Mouse (Mus musculus) kidney, adult 9 months (tissue): ENCODE measurements around the gene Rexo4.

Experiments
- DNase-seq: peaks from one replicate; pipeline ENCODE4 v3.0.0; 2022

The Rexo4 gene

GRCm38 (mm10) chr2:26943253-26943652 lies 20.9 kb downstream of the Rexo4 start:
- DNase-seq = no peak

- no peak for DNase-seq
Observed at GRCm38 (mm10) chr2:26941539-26941938, 22.6 kb downstream of the Rexo4 start.

- DNase-seq = no peak
Observed at GRCm38 (mm10) chr2:26936425-26936824, 27.8 kb downstream of the Rexo4 start.

GRCm38 (mm10) chr2:26935286-26935685 lies 28.9 kb downstream of the Rexo4 start:
- no peak for DNase-seq

GRCm38 (mm10) chr2:26933304-26934055 lies 30.7 kb downstream of the Rexo4 start, which contains the start of the genes Surf4 and Stkld1:
Gene Surf4 (minus strand): TSS chr2:26933928.
Gene Stkld1 (plus strand): TSS chr2:26934047.
- peak; percentile 97 for DNase-seq

- DNase-seq = peak; percentile 72
Observed at GRCm38 (mm10) chr2:26932473-26933303, 31.5 kb downstream of the Rexo4 start.

- peak; percentile 82 for DNase-seq
Observed at GRCm38 (mm10) chr2:26930390-26930789, 33.8 kb downstream of the Rexo4 start.

- DNase-seq = peak; percentile 57
Observed at GRCm38 (mm10) chr2:26927745-26928476, 36.3 kb downstream of the Rexo4 start.

- peak; percentile 66 for DNase-seq
Observed at GRCm38 (mm10) chr2:26921784-26922183, 42.4 kb downstream of the Rexo4 start.

- DNase-seq = peak; percentile 86
Observed at GRCm38 (mm10) chr2:26920190-26920855, 43.9 kb downstream of the Rexo4 start.

GRCm38 (mm10) chr2:26919684-26920083 lies 44.5 kb downstream of the Rexo4 start:
- DNase-seq = no peak

GRCm38 (mm10) chr2:26916738-26917137 lies 47.4 kb downstream of the Rexo4 start:
- DNase-seq = no peak

GRCm38 (mm10) chr2:26915927-26916728 lies 48.1 kb downstream of the Rexo4 start, which contains the start of the genes Surf2 and Surf1:
Gene Surf2 (plus strand): TSS chr2:26916367.
Gene Surf1 (minus strand): TSS chr2:26916530.
- peak; percentile 85 for DNase-seq

- DNase-seq = no peak
Observed at GRCm38 (mm10) chr2:26914148-26914941, 49.8 kb downstream of the Rexo4 start.

GRCm38 (mm10) chr2:26913416-26914147 lies 50.6 kb downstream of the Rexo4 start:
- no peak for DNase-seq

GRCm38 (mm10) chr2:26912253-26912770 lies 51.9 kb downstream of the Rexo4 start:
- DNase-seq = no peak

- no peak for DNase-seq
Observed at GRCm38 (mm10) chr2:26910994-26911765, 53.0 kb downstream of the Rexo4 start.

- peak; percentile 99 for DNase-seq
Observed at GRCm38 (mm10) chr2:26910124-26910993, 53.8 kb downstream of the Rexo4 start, which contains the start of the genes Med22 and Rpl7a. Gene Med22 (minus strand): TSS chr2:26910677. Gene Rpl7a (plus strand): TSS chr2:26910764.
